32 mouse cellular contexts compared by ENCODE assay signal in the genomic region with DNA sequence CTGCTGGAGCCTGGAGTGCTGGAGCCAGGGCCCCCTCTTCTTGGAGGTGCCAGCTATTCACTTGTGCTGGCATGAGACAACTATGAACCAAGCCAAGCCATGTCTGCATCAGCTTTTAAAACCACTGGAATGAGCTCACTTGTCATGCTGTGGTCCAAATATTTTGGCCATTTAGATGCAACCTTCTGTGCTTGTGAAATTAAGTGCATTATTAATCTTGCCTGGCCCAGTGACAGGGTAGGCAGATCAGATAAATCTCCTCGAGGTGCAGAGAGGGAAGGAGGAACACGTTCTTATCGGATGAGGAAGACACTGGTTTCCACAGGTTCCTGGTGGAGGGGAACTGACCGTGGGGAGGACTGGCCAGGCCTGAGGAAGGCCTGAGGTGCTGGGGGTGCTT. TPM values are rescaled to one million over a fixed set of nuclear protein-coding genes. Genes with fewer than 3 reads are reported as not detected.
DNase-seq lines count a peak whose midpoint lies in the region; ATAC-seq lines count a peak whose summit lies in the region.
"Had no signal": no experiment of that assay in that cellular context is flagged by ENCODE, and none has a peak within 500 bp of the region (broad histone marks: within the 10 kb centered on the region; RNA-seq: fewer than 3 reads in every experiment).

No protein-coding gene starts in this region.

- no peak overlapping the region for H3K9ac ChIP-seq in hindbrain, embryonic 16.5 days (ENCODE audit: low read depth, low read length)
- H3K9ac ChIP-seq: embryonic facial prominence, embryonic 13.5 days; forebrain, postnatal 0 days; heart, embryonic 12.5 days; heart, embryonic 15.5 days; hindbrain, embryonic 13.5 days had no signal

- H3K4me3 ChIP-seq in hindbrain, embryonic 16.5 days (ENCODE audit: low read length) = no peak overlapping the region
- H3K4me3 ChIP-seq: embryonic facial prominence, embryonic 13.5 days; erythroblast, embryonic 14.5 days; gastrocnemius, adult 2 months; heart, embryonic 12.5 days; heart, embryonic 15.5 days; hindbrain, embryonic 10.5 days; hindbrain, embryonic 13.5 days had no signal

- no peak overlapping the region for H3K4me2 ChIP-seq in hindbrain, embryonic 16.5 days (ENCODE audit: low read length)
- H3K4me2 ChIP-seq: embryonic facial prominence, embryonic 13.5 days; heart, embryonic 12.5 days; heart, embryonic 15.5 days; hindbrain, embryonic 13.5 days had no signal

- H3K27me3 ChIP-seq in hindbrain, embryonic 16.5 days (replicated peaks; ENCODE audit: control insufficient read depth, insufficient read depth, low read length) = no peaks in the 10 kb centered on the region
- H3K27me3 ChIP-seq: embryonic facial prominence, embryonic 13.5 days; Patski had no signal

- H3K9me3 ChIP-seq in hindbrain, embryonic 16.5 days (ENCODE audit: control insufficient read depth, low read length) = no peaks in the 10 kb centered on the region
- H3K9me3 ChIP-seq: embryonic facial prominence, embryonic 13.5 days; G1E; heart, embryonic 12.5 days; heart, embryonic 15.5 days; hindbrain, embryonic 10.5 days; hindbrain, embryonic 13.5 days had no signal

- H3K27ac ChIP-seq in hindbrain, embryonic 16.5 days (ENCODE audit: low read depth, low read length) = no peak overlapping the region
- H3K27ac ChIP-seq: gastrocnemius, adult 2 months; heart, embryonic 15.5 days; hindbrain, postnatal 0 days had no signal

- peaks cover 12% of the 10 kb centered on the region for H3K4me1 ChIP-seq in hindbrain, embryonic 16.5 days (ENCODE audit: control insufficient read depth, insufficient read depth, low read depth, low read length)

- ATAC-seq in hindbrain, embryonic 16.5 days = no peak
- ATAC-seq: forebrain, embryonic 14.5 days; forebrain, postnatal 0 days; hindbrain, postnatal 0 days; inflammation-experienced regulatory T-cells, adult 6 months; intestine, embryonic 16.5 days; Patski had no signal

- DNase-seq in 3134 (ENCODE audit: extremely low read depth, insufficient read length, low spot score) (peak; percentile 58), 3T3-L1 (ENCODE audit: low read depth, low spot score) (peak; percentile 72), NIH3T3 (ENCODE audit: low read depth) (peak; percentile 73)
- DNase-seq in fibroblast of lung, adult 2 months (ENCODE audit: low read depth) = peak; percentile 82
- no peak for DNase-seq in heart, adult 9 months (ENCODE audit: low spot score in 2 of 2)
- DNase-seq in c-Kit-positive CD71-positive TER-119-positive erythroid progenitor cells, embryonic 14.5 days (ENCODE audit: low spot score) = no peak
- DNase-seq: adrenal gland, adult 8-10 months; B cell, adult 2 months; cerebellum, adult 11 months; cerebellum, adult 2 months; cerebellum, adult 9-11 months; cerebellum, postnatal 25 days; forebrain, postnatal 0 days; gastrocnemius, adult 2 months; gastrocnemius, postnatal 14 days; heart, adult 11 months; heart, postnatal 10 days; heart, postnatal 36 days; kidney, adult 18-20 months had no signal

- H3K36me3 ChIP-seq in hindbrain, embryonic 16.5 days (ENCODE audit: control insufficient read depth, insufficient read depth, low read length) = no peaks in the 10 kb centered on the region
- H3K36me3 ChIP-seq: embryonic facial prominence, embryonic 13.5 days; G1E; heart, embryonic 12.5 days; heart, embryonic 15.5 days; hindbrain, embryonic 10.5 days; hindbrain, embryonic 13.5 days had no signal

- 61% methylated on average over 4 of the region's 4 CpGs for WGBS in hindbrain, embryonic 16.5 days

RNA-seq across cellular contexts. Expression of a gene that starts 8.6 kb away (rescaled TPM):
- polyA plus RNA-seq in hindbrain, embryonic 16.5 days (2015; fragmentation: Nextera tagmentation; extraction: Ambion mirVana) = 3.4 and 4.0 TPM in 2 replicates
- polyA plus RNA-seq: G1E had no signal

Comparison
In these comparisons a context has a peak if more than half of its experiments do, and no peak if none do; other contexts are left out.
1. DNase-seq: peak in 3134 (single experiment), 3T3-L1 (single experiment), NIH3T3 (single experiment) and fibroblast of lung, adult 2 months (single experiment); none in heart, adult 9 months (0 of 2) and c-Kit-positive CD71-positive TER-119-positive erythroid progenitor cells, embryonic 14.5 days (single experiment).